Mouse (Mus musculus) MEL (cell line): Measurements from ENCODE around the gene Tex30.

Source experiments
- CHD2 ChIP-seq: IDR thresholded peaks from 2 replicates; pipeline ENCODE4 v1.6.1; 2011; ENCODE audit warnings: low read length, improper control_type of control experiment
- CTCF ChIP-seq, 3 experiments: IDR thresholded peaks in 2 of 3; conservative IDR thresholded peaks in 1 of 3; 2 replicates each; pipeline ENCODE4 v1.5.1; 2011 to 2012; ENCODE audit warnings: low read length in 3 of 3, low read depth in 2 of 3, mild to moderate bottlenecking in 2 of 3, improper control_type of control experiment in 1 of 3, inconsistent platforms in 1 of 3, mixed read lengths in 1 of 3, moderate library complexity in 1 of 3; ENCODE audit not compliant: control insufficient read depth in 1 of 3, insufficient read depth in 1 of 3, poor library complexity in 1 of 3, severe bottlenecking in 1 of 3
- TBP ChIP-seq: IDR thresholded peaks from 2 replicates; pipeline ENCODE4 v1.8.0; 2011; ENCODE audit warnings: low read depth, low read length, improper control_type of control experiment
- USF1 ChIP-seq: IDR thresholded peaks from 2 replicates; pipeline ENCODE4 v1.6.1; 2014; ENCODE audit warnings: low read depth, mild to moderate bottlenecking, inconsistent platforms, low read length, improper control_type of control experiment, moderate library complexity
- USF2 ChIP-seq, 2 experiments: IDR thresholded peaks; 2 replicates each; pipeline ENCODE4 v1.6.1; 2011 to 2012; ENCODE audit warnings: improper control_type of control experiment in 2 of 2, low read length in 2 of 2, borderline replicate concordance in 1 of 2, inconsistent platforms in 1 of 2, low read depth in 1 of 2, mild to moderate bottlenecking in 1 of 2; ENCODE audit not compliant: insufficient read depth in 1 of 2

DNA sequence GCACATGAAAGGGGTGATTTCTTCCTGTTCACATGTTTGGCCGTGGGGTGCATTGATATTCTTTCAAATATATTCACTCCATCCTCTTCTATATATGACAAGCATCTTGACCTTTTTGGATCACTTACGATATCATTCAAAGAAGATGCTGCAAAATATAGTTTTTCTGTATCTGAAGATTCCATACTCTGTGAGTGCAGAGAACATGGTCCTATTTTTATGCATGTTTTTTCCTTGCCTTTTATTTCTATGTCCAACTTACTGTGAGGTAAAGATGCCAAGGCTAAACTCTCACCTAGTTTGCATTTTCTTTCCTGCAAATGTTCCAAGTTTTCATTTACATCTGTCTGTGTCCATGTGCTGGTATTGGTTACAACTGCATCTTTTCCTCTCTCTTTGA lies 40.4 kb downstream of the Tex30 start, which contains the start of gene Gm8251:
- TF ChIP-seq CTCF (IDR thresholded peaks at IDR 0.05 in 2 of 3, conservative IDR thresholded peaks at IDR 0.05 in 1 of 3; ENCODE audit: control insufficient read depth in 1 of 3, insufficient read depth in 1 of 3, low read depth in 2 of 3, low read length in 3 of 3, poor library complexity in 1 of 3, severe bottlenecking in 1 of 3), result no peak
- no peak for TF ChIP-seq TBP
- TF ChIP-seq USF2 (IDR thresholded peaks at IDR 0.05; ENCODE audit: borderline replicate concordance in 1 of 2, insufficient read depth in 1 of 2, low read depth in 1 of 2, low read length in 2 of 2), result no peak
- no peak for TF ChIP-seq USF1
- no peak for TF ChIP-seq CHD2
